Mouse (Mus musculus) macrophage (primary cell): ENCODE measurements around the gene Tnfaip2. TPM values are rescaled to one million over a fixed set of nuclear protein-coding genes. Genes with fewer than 3 reads are reported as not detected.

ENCODE experiments used
- H3K27ac ChIP-seq: fragments of 350-480 bp; formaldehyde crosslinking; 2 replicates; pipeline ENCODE4 v1.9.0; 2021
- H3K36me3 ChIP-seq: fragments of 350-480 bp; formaldehyde crosslinking; 2 replicates; pipeline ENCODE4 v1.9.0; 2021; ENCODE audit errors: inconsistent target
- H3K4me3 ChIP-seq: fragments of 350-480 bp; formaldehyde crosslinking; 2 replicates; pipeline ENCODE4 v1.9.0; 2021; ENCODE audit errors: inconsistent target
- H3K79me2 ChIP-seq: fragments of 350-480 bp; formaldehyde crosslinking; 2 replicates; pipeline ENCODE4 v1.9.0; 2021; ENCODE audit errors: inconsistent target
- WGBS: methylation state at CpG from one replicate; pipeline ENCODE4 v1.1.7; 2026; ENCODE audit warnings: inconsistent platforms; ENCODE audit not compliant: missing documents; 5-methylcytosine and 5-hydroxymethylcytosine counted together
- polyA plus RNA-seq: library from polyadenylated mRNA; stranded (reverse); fragments of 250-400 nt; gene quantifications from 3 replicates; pipeline ENCODE4 v1.2.4, GENCODE M21; 2018; ENCODE audit warnings: inconsistent platforms
- total RNA-seq, 78 experiments: library from RNA; depleted of rRNA; stranded (reverse); fragments of 250-400 nt; gene quantifications; 1 replicate in 9 of 78; 2 replicates in 24 of 78; 3 replicates in 43 of 78; 4 replicates in 2 of 78; pipeline ENCODE4 v1.2.4; 2018; ENCODE audit warnings: inconsistent platforms in 56 of 78

Tnfaip2 gene
- over 10,000 TPM in 4 of 26 experiments, 1,000 to 10,000 TPM in 18, 100 to 1,000 TPM in 4; 785 to 11,990 (median 4,844) TPM for total RNA-seq (2018; cell fraction: chromatin; rRNA removed)
- 1,000 to 10,000 TPM in 8 of 26 experiments, 100 to 1,000 TPM in 18; 279 to 3,779 (median 516) TPM for total RNA-seq (2018; cell fraction: cytosol; rRNA removed)
- 1,000 to 10,000 TPM in 19 of 26 experiments, 100 to 1,000 TPM in 7; 417 to 7,545 (median 2,584) TPM for total RNA-seq (2018; cell fraction: nucleus; rRNA removed)
- 127 to 339 TPM (median 289 TPM) in 3 replicates for polyA plus RNA-seq

DNA sequence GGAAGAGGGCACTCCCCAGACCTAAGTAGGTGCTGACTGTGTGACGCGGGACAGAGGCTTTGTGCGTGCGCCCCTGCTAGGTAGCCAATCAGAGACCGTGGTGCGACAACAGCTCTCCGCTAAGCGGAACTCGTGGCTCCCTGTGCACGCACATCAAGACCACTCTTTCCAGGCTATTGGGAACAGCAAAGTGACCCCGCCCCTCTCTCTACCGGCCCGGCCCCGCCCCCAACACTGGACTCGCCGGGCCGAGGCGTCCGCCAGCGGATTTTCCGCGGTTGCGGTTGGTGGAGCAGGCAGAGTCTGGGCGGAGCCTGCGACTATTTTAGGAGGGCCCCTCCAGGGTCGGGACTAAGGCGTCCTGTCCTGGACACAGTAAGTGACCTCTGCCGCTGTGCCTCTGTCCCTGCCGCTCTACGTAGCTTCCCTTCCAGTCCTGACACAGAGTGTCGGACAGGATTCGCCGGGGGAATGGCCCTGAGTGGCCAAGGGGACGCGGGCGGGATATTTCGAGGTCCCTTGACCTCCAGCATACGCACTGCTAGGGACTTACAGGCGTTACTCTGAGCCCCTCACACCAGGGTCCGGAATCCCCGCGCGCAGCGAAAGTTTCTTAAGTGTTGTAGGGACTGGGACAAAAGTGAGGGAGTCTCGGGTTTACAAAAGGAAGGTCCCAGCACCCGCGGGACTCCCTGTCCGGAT lies at the start of gene Tnfaip2:
TSS of gene Tnfaip2 (plus strand) at position 161 of the 702 bp plus-strand sequence.
- Histone ChIP-seq H3K79me2 (peaks cover 49% of the 10 kb centered on the region), H3K36me3 (peaks cover 9% of the 10 kb centered on the region; the same call in 1 of the 2 replicates), H3K4me3 (peak within 1 kb of the TSS; percentile 94), H3K27ac (peak within 1 kb of the TSS; percentile 91)
- under 1% methylated on average over 48 of the region's 48 CpGs for WGBS

DNA sequence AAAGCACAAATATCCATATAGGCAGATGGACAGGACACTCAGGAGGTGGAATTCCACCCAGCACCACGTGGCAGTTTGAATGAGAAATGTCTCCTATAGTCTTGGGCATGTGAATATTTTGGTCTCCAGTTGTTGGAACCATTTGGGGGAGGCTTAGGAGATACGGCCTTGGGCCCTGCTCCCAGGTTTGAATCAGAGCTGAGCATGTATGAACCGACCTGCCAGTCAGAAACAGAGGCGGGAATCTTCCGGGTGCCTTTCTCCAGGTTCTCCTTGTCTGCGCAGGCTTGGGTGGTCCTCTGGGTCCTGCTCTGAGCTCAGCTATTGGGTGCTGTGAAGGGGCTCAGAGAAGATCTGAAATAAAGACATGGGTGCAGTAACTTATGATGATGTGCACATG lies 48.3 kb upstream of the Tnfaip2 start:
- Histone ChIP-seq H3K36me3 (no peaks in the 10 kb centered on the region), H3K79me2 (no peaks in the 10 kb centered on the region), H3K4me3 (no peak overlapping the region), H3K27ac (no peak overlapping the region)
- 87% methylated on average over 6 of the region's 6 CpGs for WGBS

DNA sequence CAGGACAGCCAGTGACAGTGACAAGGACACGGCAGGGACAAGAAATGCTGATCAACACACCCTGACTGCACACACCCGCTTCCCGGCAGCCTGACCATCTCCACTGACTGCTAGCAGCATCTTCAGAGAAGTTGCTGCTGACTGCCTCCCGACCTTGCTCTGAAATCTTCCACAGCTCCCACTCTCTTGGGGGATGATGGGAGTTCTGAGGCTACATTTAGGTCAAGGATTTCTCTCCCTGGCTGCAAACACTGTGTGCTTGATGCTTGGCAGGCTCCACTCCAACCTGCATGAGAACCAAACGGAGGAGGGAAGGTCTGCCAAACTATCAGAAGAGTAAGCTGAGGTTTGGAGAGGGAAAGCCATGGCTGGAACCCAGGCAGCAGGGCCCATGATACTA lies 45.3 kb upstream of the Tnfaip2 start:
- Histone ChIP-seq H3K27ac (no peak overlapping the region), H3K79me2 (no peaks in the 10 kb centered on the region), H3K36me3 (no peaks in the 10 kb centered on the region), H3K4me3 (no peak overlapping the region)
- WGBS = 88% methylated on average over 5 of the region's 5 CpGs

DNA sequence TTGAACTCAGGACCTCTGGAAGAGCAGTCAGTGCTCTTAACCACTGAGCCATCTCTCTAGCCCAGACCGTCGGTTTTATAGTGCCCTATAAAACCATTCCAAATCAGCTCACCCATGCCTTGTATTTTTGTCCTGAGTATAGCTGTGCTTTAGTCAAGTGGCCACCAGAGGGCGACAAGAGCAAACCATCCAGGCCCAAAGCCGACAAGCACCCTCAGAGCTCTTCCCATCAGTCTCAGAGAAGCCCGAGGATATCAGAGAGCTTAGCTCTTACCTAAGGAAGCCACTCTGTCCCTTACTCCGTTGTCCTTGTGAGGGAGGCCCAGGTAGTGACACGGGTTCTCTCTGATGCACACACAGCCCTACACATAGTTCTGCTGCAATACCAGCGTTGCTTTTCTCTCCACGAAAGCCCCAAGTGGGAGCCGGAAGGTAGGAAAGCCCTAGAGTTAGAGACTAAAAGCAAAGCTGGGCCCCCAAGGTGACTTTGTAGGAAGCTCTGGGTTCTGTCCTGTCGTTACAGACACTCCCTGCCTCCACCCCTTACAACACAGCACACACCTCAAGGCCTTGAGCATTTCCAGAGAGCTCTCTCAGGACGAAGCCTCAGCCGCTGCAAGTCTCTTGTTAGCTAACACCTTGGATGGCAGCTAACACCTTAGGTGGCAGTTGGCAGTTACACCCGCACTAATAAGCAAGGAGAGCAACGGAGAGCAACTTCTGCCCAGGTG lies 40.6 kb upstream of the Tnfaip2 start:
- Histone ChIP-seq H3K4me3 (no peak overlapping the region), H3K36me3 (no peaks in the 10 kb centered on the region), H3K79me2 (no peaks in the 10 kb centered on the region), H3K27ac (no peak overlapping the region)
- WGBS = 36% methylated on average over 15 of the region's 15 CpGs

DNA sequence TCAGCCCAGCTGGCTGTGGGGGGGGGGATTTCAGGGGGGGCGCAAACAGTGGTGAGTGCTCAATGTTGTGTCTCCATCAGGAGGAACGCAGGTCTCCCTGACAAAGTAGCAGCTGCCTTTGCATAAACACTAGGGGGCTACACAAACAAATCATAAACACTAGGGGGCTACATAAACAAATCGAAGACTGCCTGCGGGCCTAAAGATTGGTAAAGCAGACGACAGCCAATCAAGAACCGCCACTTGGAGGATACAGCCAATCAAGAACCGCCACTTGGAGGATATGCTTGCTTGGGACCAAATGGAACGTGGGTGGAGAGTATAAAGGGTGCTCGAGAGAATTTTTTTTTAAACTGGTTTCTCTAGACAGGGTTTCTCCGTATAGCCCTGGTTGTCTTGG lies 37.4 kb upstream of the Tnfaip2 start:
- Histone ChIP-seq H3K27ac (no peak overlapping the region), H3K4me3 (no peak overlapping the region), H3K79me2 (no peaks in the 10 kb centered on the region), H3K36me3 (no peaks in the 10 kb centered on the region)
- WGBS = 74% methylated on average over 10 of the region's 10 CpGs

DNA sequence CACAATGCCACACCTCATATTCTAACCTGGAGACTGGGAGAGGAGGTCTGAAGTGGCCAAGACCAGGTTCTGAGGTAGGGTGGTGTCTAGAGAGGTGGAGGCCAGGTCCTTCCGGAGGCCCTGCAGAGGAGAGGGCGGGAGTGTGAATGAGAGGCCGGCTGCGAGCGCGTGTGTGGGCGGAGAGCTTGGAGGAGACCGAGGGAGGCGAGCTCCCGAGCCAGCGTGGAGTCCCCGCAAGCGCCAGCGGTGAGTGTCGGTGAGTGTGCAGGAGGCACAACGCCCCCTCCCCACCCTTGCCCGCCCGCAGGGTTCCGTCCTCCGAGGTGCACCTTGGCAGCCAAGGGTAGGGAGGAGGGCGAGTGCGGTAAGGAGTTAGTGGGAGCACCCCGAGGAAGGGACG lies 35.6 kb upstream of the Tnfaip2 start, which contains the start of gene Lbhd2:
TSS of gene Lbhd2 (plus strand) at position 188 of the 400 bp plus-strand sequence.
- Histone ChIP-seq H3K79me2 (no peaks in the 10 kb centered on the region), H3K27ac (no peak within 1 kb of the TSS), H3K4me3 (no peak within 1 kb of the TSS), H3K36me3 (no peaks in the 10 kb centered on the region)
- 5% methylated on average over 20 of the region's 24 CpGs for WGBS

DNA sequence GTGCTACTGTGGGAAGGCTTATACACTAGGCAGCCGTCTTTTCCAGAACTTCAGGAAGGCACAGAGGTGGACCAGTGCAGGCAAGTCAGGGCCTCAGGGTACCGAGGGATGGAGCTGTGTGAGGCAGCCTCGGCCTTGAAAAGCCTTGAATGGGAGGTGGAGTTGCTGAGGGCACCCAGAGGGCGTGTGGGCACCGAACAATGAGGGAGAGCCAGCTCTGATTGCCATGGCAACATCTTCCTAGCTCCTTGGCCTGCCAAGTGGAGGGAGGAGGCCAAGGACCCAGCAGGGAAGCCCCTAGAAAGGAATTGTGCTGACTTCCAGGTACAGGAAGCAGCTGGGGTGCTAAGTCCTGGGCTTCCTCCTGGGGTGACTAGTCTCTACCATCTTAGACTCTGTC lies 32.7 kb upstream of the Tnfaip2 start:
- no peaks in the 10 kb centered on the region for H3K79me2 ChIP-seq
- 79% methylated on average over 5 of the region's 5 CpGs for WGBS
- H3K36me3 ChIP-seq = no peaks in the 10 kb centered on the region
- no peak overlapping the region for H3K27ac ChIP-seq
- H3K4me3 ChIP-seq = no peak overlapping the region

DNA sequence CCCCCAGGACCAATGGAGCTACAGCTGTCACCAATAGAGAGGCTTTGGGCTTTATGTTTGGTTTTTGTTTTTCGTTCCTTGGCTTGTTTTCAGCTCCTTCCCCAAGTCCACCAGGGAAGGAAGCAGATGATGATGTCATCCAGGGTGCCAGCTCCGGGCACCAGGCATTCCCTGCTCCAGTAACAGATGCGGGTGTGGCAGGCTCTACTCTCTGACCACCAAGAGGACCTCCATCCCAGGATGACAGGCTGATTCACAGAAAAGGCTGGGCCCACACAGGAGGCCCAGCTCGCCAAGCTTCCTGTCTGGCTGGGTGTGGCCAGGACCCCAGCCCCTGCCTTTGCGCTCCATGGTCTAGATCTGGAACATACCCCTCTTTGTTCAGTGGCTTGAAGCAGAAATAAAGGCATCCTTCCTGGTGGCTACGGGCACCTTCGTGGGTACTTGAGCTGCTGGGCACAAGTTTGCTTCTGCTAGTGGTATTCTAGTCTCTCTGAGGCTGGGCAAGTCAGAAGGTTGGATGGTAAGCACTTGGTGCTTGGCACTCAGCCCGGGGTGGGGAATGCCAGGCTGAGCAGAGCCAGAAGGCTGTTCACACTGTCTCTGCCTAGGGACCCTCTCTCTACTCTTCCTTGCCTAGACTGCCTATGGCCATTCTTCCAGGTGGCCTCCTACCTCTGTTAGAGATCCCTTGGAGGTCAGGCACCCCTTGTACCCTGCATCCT lies 30.5 kb upstream of the Tnfaip2 start:
- 84% methylated on average over 7 of the region's 8 CpGs for WGBS
- Histone ChIP-seq H3K36me3 (no peaks in the 10 kb centered on the region), H3K4me3 (no peak overlapping the region), H3K79me2 (no peaks in the 10 kb centered on the region), H3K27ac (no peak overlapping the region)

DNA sequence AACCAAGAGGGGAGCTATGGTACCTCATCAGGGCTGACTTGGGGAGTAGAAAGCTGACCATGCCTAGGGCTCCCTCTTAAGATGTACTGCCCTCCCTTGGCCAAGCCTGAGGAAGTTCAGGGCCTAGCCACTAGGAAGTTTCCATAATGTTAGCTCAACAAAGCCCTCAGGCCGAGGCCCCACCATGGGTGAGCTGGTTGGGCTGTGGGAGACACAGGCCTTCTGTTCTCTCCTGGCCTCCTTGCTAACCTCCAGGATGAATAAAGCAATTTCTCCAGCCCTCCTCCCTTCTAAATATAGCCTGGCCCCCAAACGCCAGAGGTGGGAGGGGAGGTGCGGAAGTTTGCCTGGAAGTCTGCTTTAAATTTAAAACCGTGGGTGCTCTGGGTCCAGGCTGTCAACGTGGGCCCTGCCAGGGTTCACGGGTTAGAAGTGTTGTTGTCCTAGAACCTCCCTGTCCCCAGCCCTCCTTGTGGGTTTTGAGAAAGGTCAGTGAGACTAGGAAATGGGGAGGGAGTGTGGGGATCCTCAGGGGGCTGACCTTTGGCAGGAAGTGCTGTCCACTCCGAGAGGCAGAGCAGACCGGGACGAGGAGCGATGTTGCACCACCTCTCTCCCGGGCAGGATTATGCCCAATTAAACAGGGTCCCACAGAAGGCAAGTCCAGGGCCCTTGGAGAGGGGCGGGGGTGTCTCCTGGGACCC lies 29.5 kb upstream of the Tnfaip2 start:
- Histone ChIP-seq H3K79me2 (no peaks in the 10 kb centered on the region), H3K27ac (no peak overlapping the region), H3K36me3 (no peaks in the 10 kb centered on the region), H3K4me3 (no peak overlapping the region)
- 58% methylated on average over 12 of the region's 12 CpGs for WGBS

DNA sequence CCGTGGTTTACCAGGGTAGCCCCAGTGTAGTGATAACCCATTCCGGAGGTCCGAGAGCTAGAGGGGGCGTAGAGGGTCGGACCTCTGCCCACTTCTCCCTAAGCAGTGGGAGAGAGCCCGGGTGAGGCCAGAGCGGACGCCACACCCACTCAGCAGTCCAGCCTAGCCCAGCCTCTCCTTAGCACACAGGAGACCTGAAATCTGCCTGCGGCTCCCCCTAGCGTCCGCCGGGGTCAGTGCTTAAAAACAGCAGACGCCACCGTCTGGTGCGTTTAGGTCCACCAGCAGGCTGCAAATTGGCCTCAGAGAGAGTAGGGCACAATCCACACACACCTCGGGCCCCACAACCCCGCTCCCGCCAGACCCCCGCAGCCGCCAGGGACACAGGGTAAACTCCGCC lies 29.0 kb upstream of the Tnfaip2 start:
- Histone ChIP-seq H3K4me3 (no peak overlapping the region), H3K79me2 (no peaks in the 10 kb centered on the region), H3K36me3 (no peaks in the 10 kb centered on the region), H3K27ac (no peak overlapping the region)
- WGBS = 4% methylated on average over 21 of the region's 21 CpGs

DNA sequence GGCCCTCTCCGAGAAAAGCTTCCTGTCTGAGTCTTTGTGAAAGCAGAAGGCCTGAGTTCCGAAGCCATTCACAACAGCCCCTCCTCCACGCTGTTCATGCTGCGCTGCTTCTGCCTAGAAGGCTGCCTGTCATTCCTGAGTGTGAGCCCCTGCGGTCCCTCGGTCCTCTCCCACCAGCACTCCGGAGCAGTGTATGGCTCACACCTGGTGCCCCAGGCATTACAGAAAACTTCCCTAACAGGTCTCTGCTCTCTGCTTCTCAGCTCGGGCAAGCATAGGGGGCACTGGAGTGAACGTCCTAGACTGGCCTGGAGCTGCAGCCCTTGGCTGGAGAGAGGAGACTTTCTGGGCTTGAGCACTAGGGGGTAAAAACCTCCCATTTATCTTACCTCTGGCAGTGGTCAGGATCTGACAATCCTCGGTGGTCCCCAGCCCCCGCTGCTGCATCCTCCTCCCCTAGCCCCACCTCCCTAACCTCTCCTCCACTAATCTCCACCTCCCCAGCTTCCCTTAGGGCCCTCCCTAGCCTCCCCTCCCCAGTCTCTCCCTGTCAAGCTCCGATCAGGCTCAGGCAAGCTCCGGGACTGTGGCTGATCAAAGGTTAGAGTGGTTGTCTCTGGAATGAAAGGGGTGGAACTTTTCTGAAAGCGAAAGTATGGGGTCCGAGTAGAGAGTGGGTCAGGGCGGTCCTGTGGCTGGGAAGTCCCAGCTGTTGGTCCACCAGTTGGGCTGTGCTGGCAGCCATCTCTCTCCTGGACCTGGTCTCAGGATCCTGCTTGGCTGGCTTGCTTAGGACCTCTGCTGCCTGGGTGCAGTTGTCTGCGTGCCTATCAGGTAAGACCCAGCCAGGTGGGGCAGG lies 25.1 kb upstream of the Tnfaip2 start, which contains the start of gene Exoc3l4:
TSS of gene Exoc3l4 (plus strand) at position 97 of the 859 bp plus-strand sequence.
- no peaks in the 10 kb centered on the region for H3K36me3 ChIP-seq
- no peak within 1 kb of the TSS for H3K4me3 ChIP-seq
- no peak within 1 kb of the TSS for H3K27ac ChIP-seq
- 14% methylated on average over 17 of the region's 17 CpGs for WGBS
- H3K79me2 ChIP-seq = no peaks in the 10 kb centered on the region

DNA sequence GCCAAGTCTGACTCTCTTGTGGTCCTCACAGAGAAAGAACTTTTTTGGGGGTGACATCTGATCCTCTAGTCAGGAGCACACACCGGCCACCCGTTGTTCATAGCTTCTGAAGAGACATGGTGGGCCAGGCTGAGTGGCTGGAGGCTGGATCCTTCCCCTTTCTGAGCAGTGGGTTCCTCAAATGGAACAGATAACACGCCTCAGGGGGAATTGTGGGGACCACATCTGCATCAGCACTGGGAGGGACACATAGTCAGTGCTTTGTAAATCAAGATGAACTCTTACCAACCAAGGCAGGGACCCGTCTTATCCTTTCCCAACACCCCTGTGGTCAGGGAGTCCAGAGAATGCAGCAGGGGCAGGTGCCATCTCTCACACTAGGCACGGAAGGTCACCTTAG lies 22.4 kb upstream of the Tnfaip2 start:
- H3K27ac ChIP-seq = no peak overlapping the region
- no peaks in the 10 kb centered on the region for H3K36me3 ChIP-seq

DNA sequence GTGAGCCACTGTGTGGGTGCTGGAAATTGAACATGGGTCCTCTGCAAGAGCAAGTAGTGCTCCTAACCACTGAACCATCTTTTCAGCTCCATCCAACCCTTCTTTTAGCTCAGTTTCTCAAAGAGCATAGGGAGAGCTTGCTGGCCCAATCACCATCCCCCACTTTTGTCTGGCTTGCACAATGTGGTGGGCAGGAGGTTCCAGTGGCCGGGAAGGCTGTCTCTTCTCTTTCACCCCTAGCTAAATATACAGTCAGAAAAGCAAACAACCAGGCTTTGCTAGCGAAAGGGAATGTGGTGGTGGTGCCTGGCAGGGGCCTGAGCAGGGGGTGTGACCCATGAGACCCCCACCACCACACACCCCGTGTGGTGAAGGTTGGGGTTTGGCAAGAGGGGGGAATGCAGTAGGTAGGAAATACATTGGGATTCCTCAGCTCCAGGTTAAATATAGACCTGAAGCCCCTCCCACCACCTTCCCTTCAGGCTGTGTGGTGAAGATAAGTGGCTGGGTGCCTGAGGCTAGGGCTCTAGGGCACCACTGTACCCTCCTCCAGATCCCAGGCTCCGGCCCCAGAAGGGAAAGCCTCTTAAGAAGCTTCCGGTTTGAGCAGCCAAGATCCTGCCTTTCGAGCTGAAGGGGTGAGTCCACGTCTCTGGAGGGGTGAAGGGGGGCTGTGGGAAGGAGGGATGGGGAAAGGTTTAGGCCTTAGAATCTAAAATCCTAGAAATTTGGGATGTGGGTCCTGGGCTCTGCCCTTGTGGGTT lies 21.1 kb upstream of the Tnfaip2 start:
- Histone ChIP-seq H3K36me3 (no peaks in the 10 kb centered on the region), H3K27ac (no peak overlapping the region), H3K79me2 (no peaks in the 10 kb centered on the region), H3K4me3 (no peak overlapping the region)
- WGBS = 60% methylated on average over 7 of the region's 7 CpGs

More for the DNA sequence above, 22.4 kb upstream of the Tnfaip2 start:
- no peak overlapping the region for H3K4me3 ChIP-seq
- WGBS = 45% methylated on average over 5 of the region's 5 CpGs
- no peaks in the 10 kb centered on the region for H3K79me2 ChIP-seq
